Comparison of ENCODE assay signal across 9 mouse cellular contexts in genomic region chr10:5305555-5305954, GRCm38 (mm10).
A peak's percentile ranks its signal among the peaks of the same experiment; 100 is the strongest.
DNase-seq lines count a peak whose midpoint lies in the region; ATAC-seq lines count a peak whose summit lies in the region.
"Had no signal": no experiment of that assay in that cellular context is flagged by ENCODE, and none has a peak within 500 bp of the region (broad histone marks: within the 10 kb centered on the region; RNA-seq: fewer than 3 reads in every experiment).

No protein-coding gene starts in this region.

- no peak overlapping the region for H3K4me3 ChIP-seq in lung, embryonic 16.5 days (ENCODE audit: low read length)
- H3K4me3 ChIP-seq: neural tube, embryonic 13.5 days had no signal

- 0 out of 2 replicates have a peak, but pooled peaks cover 6% of the 10 kb centered on the region for H3K4me1 ChIP-seq in lung, embryonic 16.5 days (replicated peaks; ENCODE audit: control insufficient read depth, insufficient read depth, low read length)

- H3K36me3 ChIP-seq in lung, embryonic 16.5 days (ENCODE audit: control insufficient read depth, insufficient read depth, low read length): no peaks in the 10 kb centered on the region
- H3K36me3 ChIP-seq: neural tube, embryonic 13.5 days had no signal

- no peaks in the 10 kb centered on the region for H3K9me3 ChIP-seq in lung, embryonic 16.5 days (ENCODE audit: control insufficient read depth, low read length)
- H3K9me3 ChIP-seq: neural tube, embryonic 13.5 days had no signal

- peak; percentile 62; the same call in 1 of the 2 replicates for ATAC-seq in lung, embryonic 16.5 days (ENCODE audit: low read depth)
- ATAC-seq in megakaryocyte, adult 5-6 weeks (ENCODE audit: poor library complexity, severe bottlenecking): no peak

- DNase-seq in heart, adult 18-20 months: peak; percentile 44 to 50
- no peak for DNase-seq in heart, postnatal 25 days (ENCODE audit: low spot score)
- peak; percentile 8 for DNase-seq in A20 (ENCODE audit: low read depth, low spot score)
- DNase-seq in forelimb bud, embryonic 11.5 days (ENCODE audit: low read depth, low spot score): peak; percentile 35
- no peak for DNase-seq in spleen, postnatal 36 days (ENCODE audit: low spot score in 2 of 2)
- no peak for DNase-seq in frontal cortex, postnatal 10 days (ENCODE audit: low spot score in 2 of 2)

- H3K4me2 ChIP-seq in lung, embryonic 16.5 days (ENCODE audit: low read depth, low read length): no peak overlapping the region
- H3K4me2 ChIP-seq: neural tube, embryonic 13.5 days had no signal

- WGBS in lung, embryonic 16.5 days: 17% methylated on average over 6 of the region's 6 CpGs

- intact Hi-C loops in heart, postnatal 25 days (cut with DNase I): no loop called here

- no peaks in the 10 kb centered on the region for H3K27me3 ChIP-seq in lung, embryonic 16.5 days (ENCODE audit: control insufficient read depth, insufficient read depth, low read depth, low read length)
- H3K27me3 ChIP-seq: neural tube, embryonic 13.5 days had no signal

- no peak overlapping the region for H3K9ac ChIP-seq in lung, embryonic 16.5 days (ENCODE audit: low read length)
- H3K9ac ChIP-seq: neural tube, embryonic 13.5 days had no signal

- no peak overlapping the region for H3K27ac ChIP-seq in lung, embryonic 16.5 days (ENCODE audit: low read length)
- H3K27ac ChIP-seq: neural tube, embryonic 13.5 days had no signal

Comparison
In these comparisons a context has a peak if more than half of its experiments do, and no peak if none do; other contexts are left out.
1. DNase-seq: peak in heart, adult 18-20 months (2 of 2), A20 (single experiment) and forelimb bud, embryonic 11.5 days (single experiment); none in heart, postnatal 25 days (single experiment), spleen, postnatal 36 days (0 of 2) and frontal cortex, postnatal 10 days (0 of 2).